Comparison of ENCODE assay signal across 28 mouse cellular contexts in the genomic region with DNA sequence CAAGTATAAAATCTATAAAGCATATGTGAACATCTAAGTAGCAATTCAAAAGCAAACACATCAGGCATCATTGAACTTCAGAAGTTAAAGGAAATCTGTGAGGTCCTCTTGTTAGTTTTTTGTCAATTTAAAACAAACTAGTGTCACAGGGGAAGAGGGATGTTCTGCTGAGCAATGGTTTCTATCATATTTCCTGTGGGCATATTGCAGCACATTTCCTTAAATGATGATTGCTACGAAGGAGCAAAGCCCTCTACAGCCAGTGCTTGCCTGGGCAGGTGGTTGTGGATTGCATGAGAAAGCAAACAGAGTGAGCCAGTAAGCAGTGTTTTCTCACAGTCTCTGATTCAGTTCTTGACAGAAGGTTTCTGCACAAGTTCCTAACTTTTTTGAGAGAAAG.
"Had no signal": no experiment of that assay in that cellular context is flagged by ENCODE, and none has a peak within 500 bp of the region (broad histone marks: within the 10 kb centered on the region; RNA-seq: fewer than 3 reads in every experiment).

No protein-coding gene starts in this region.

- H3K9me3 ChIP-seq: limb, embryonic 10.5 days; limb, embryonic 12.5 days; limb, embryonic 13.5 days; limb, embryonic 15.5 days; liver, embryonic 12.5 days; liver, embryonic 13.5 days; liver, embryonic 15.5 days; lung, embryonic 15.5 days; midbrain, embryonic 10.5 days; midbrain, embryonic 12.5 days; midbrain, embryonic 13.5 days; midbrain, embryonic 15.5 days; neural tube, embryonic 12.5 days had no signal

- H3K4me1 ChIP-seq: limb, embryonic 10.5 days; limb, embryonic 12.5 days; limb, embryonic 13.5 days; limb, embryonic 15.5 days; liver, embryonic 12.5 days; liver, embryonic 13.5 days; liver, embryonic 15.5 days; lung, embryonic 15.5 days; midbrain, embryonic 10.5 days; midbrain, embryonic 12.5 days; midbrain, embryonic 13.5 days; midbrain, embryonic 15.5 days; neural tube, embryonic 12.5 days had no signal

- ATAC-seq: liver, embryonic 12.5 days; liver, postnatal 0 days; lung, postnatal 0 days; midbrain, embryonic 13.5 days; midbrain, embryonic 15.5 days; midbrain, embryonic 16.5 days had no signal

- DNase-seq: left cerebral cortex, postnatal 4 days; liver; liver, embryonic 13.5 days; liver, postnatal 0 days; lung, adult 18-20 months; lung, adult 2 months; lung, embryonic 14.5 days; lung, postnatal 10 days; lung, postnatal 14 days; lung, postnatal 36 days; lung, postnatal 4 days; midbrain, embryonic 14.5 days had no signal

- H3K4me3 ChIP-seq: left cerebral cortex, adult 2 months; limb, embryonic 10.5 days; limb, embryonic 12.5 days; limb, embryonic 13.5 days; limb, embryonic 15.5 days; liver, embryonic 12.5 days; liver, embryonic 13.5 days; liver, embryonic 15.5 days; lung, embryonic 15.5 days; midbrain, embryonic 10.5 days; midbrain, embryonic 12.5 days; midbrain, embryonic 13.5 days; midbrain, embryonic 15.5 days; myocyte; neural tube, embryonic 12.5 days had no signal

- H3K27me3 ChIP-seq: limb, embryonic 12.5 days; limb, embryonic 13.5 days; limb, embryonic 15.5 days; liver, embryonic 12.5 days; liver, embryonic 13.5 days; liver, embryonic 15.5 days; lung, embryonic 15.5 days; midbrain, embryonic 12.5 days; midbrain, embryonic 13.5 days; midbrain, embryonic 15.5 days; neural tube, embryonic 12.5 days had no signal

- H3K36me3 ChIP-seq: limb, embryonic 15.5 days; lung, embryonic 15.5 days; midbrain, embryonic 12.5 days; midbrain, embryonic 13.5 days; midbrain, embryonic 15.5 days; neural tube, embryonic 12.5 days had no signal
